In genomic region chr3:32188521-32188920, GRCm38 (mm10) we compare ENCODE assay signal across 8 mouse cellular contexts.
DNase-seq lines count a peak whose midpoint lies in the region; ATAC-seq and TF ChIP-seq lines count a peak whose summit lies in the region.

No protein-coding gene starts in this region.

- no peak for ATAC-seq in midbrain, embryonic 16.5 days
- peak; percentile 56; the same call in 1 of the 2 replicates for ATAC-seq in midbrain, postnatal 0 days (ENCODE audit: low FRiP score)
- no peak for ATAC-seq in monocyte, adult 5-6 weeks (replicated peaks; ENCODE audit: insufficient number of reproducible peaks, low FRiP score, low TSS enrichment, poor library complexity, severe bottlenecking)

- H3K9ac ChIP-seq in midbrain, embryonic 16.5 days (ENCODE audit: low read depth, low read length), result no peak overlapping the region
- no peak overlapping the region for H3K9ac ChIP-seq in midbrain, postnatal 0 days (replicated peaks; ENCODE audit: low read length, poor library complexity, severe bottlenecking)

- H3K4me1 ChIP-seq in midbrain, embryonic 10.5 days, result no peaks in the 10 kb centered on the region
- H3K4me1 ChIP-seq in midbrain, embryonic 16.5 days (ENCODE audit: control insufficient read depth, insufficient read depth, low read length), result peaks cover 2% of the 10 kb centered on the region
- no peaks in the 10 kb centered on the region for H3K4me1 ChIP-seq in midbrain, postnatal 0 days (ENCODE audit: insufficient read depth, low read length)

- H3K27me3 ChIP-seq in midbrain, embryonic 10.5 days (ENCODE audit: low read depth, poor library complexity, severe bottlenecking), result no peaks in the 10 kb centered on the region
- no peaks in the 10 kb centered on the region for H3K27me3 ChIP-seq in midbrain, embryonic 16.5 days (ENCODE audit: control insufficient read depth, insufficient read depth, low read depth, low read length)
- H3K27me3 ChIP-seq in midbrain, postnatal 0 days (ENCODE audit: insufficient read depth, low read length), result no peaks in the 10 kb centered on the region

- 28% methylated on average over 5 of the region's 5 CpGs for WGBS in midbrain, embryonic 10.5 days
- WGBS in midbrain, embryonic 16.5 days, result 29% methylated on average over 5 of the region's 5 CpGs
- WGBS in midbrain, postnatal 0 days, result 33% methylated on average over 5 of the region's 5 CpGs

- peak; percentile 69 for DNase-seq in midbrain, embryonic 10.5 days (ENCODE audit: low spot score)
- peak; percentile 13 for DNase-seq in WW6 (ENCODE audit: low read depth, low spot score)
- DNase-seq in cerebellum, adult 9-10 months, result peak; percentile 63
- peak; percentile 20 to 48 for DNase-seq in frontal cortex, postnatal 25 days (ENCODE audit: low spot score in 2 of 2)
- DNase-seq in layer of hippocampus, postnatal 36 days, result peak; percentile 23 to 32
- DNase-seq in midbrain, postnatal 0 days (ENCODE audit: low spot score), result peak; percentile 68

- TF ChIP-seq CTCF in midbrain, postnatal 0 days (IDR thresholded peaks at IDR 0.05), result peak; percentile 74

- H3K4me2 ChIP-seq in midbrain, embryonic 16.5 days (ENCODE audit: low read length), result no peak overlapping the region
- H3K4me2 ChIP-seq in midbrain, postnatal 0 days (ENCODE audit: low read depth, low read length, poor library complexity, severe bottlenecking), result no peak overlapping the region

- no peaks in the 10 kb centered on the region for H3K36me3 ChIP-seq in midbrain, embryonic 10.5 days
- H3K36me3 ChIP-seq in midbrain, embryonic 16.5 days (ENCODE audit: control insufficient read depth, insufficient read depth, low read length), result no peaks in the 10 kb centered on the region
- H3K36me3 ChIP-seq in midbrain, postnatal 0 days (ENCODE audit: insufficient read depth, low read length), result no peaks in the 10 kb centered on the region

- no peak overlapping the region for H3K4me3 ChIP-seq in midbrain, embryonic 10.5 days
- H3K4me3 ChIP-seq in midbrain, embryonic 16.5 days (ENCODE audit: low read depth, low read length), result no peak overlapping the region
- no peak overlapping the region for H3K4me3 ChIP-seq in midbrain, postnatal 0 days (ENCODE audit: low read depth, low read length)

- no peak overlapping the region for H3K27ac ChIP-seq in midbrain, embryonic 10.5 days (replicated peaks)
- no peak overlapping the region for H3K27ac ChIP-seq in midbrain, embryonic 16.5 days (ENCODE audit: low read length)
- H3K27ac ChIP-seq in midbrain, postnatal 0 days (ENCODE audit: low read depth, low read length), result no peak overlapping the region

- no peaks in the 10 kb centered on the region for H3K9me3 ChIP-seq in midbrain, embryonic 10.5 days (replicated peaks)
- H3K9me3 ChIP-seq in midbrain, embryonic 16.5 days (replicated peaks; ENCODE audit: control insufficient read depth, low read length, poor library complexity, severe bottlenecking), result no peaks in the 10 kb centered on the region
- H3K9me3 ChIP-seq in midbrain, postnatal 0 days (ENCODE audit: low read length), result no peaks in the 10 kb centered on the region

Comparison
In these comparisons a context has a peak if more than half of its experiments do, and no peak if none do; other contexts are left out.
1. DNase-seq: peak in every context shown above with its lines; median percentile 69 in midbrain, embryonic 10.5 days; 68 in midbrain, postnatal 0 days; 63 in cerebellum, adult 9-10 months; 34 in frontal cortex, postnatal 25 days; 28 in layer of hippocampus, postnatal 36 days; 13 in WW6.